Mouse (Mus musculus) regulatory T cell (primary cell): ENCODE measurements at regions not wholly inside any gene's neighbourhood (a gene's known extent, or its start where the extent isn't known, plus 50 kb on each side); places are given as distances from the start of the nearest gene placed in this dataset.

Experiments
- in situ Hi-C: fragments of 300-600 bp; cut with MboI, MseI; formaldehyde crosslinking; loops from one replicate; pipeline ENCODE4 v1.15.1; 2025; ENCODE audit warnings: high pct_unique_total_duplicates

GRCm38 (mm10) chr8:55114160-55114559, 159.5 kb downstream of the Gpm6a start:
- in situ Hi-C loops = loop anchor here (25.0 kb wide), 7 partner anchors 498 to 1798 kb away; partner anchors contain the start of gene Hpgd

GRCm38 (mm10) chr8:55116357-55116756, 161.7 kb downstream of the Gpm6a start:
- in situ Hi-C loops = loop anchor here (25.0 kb wide), 7 partner anchors 496 to 1796 kb away; partner anchors contain the start of gene Hpgd
